Mouse (Mus musculus): ENCODE results near the gene Galnt16.

- TF ChIP-seq CTCF (IDR thresholded peaks at IDR 0.05; ENCODE audit: low read depth) (no peak), EP300 (IDR thresholded peaks at IDR 0.05; ENCODE audit: low read depth) (no peak)
These were observed 97.5 kb downstream of the Galnt16 start for GRCm38 (mm10) chr12:80615371-80616257.

All from heart, postnatal 0 days (tissue).